Mouse (Mus musculus) layer of hippocampus, adult 11-12 months (tissue): ENCODE results near the gene Tnfrsf12a.

ENCODE experiments used
- DNase-seq: peaks from one replicate; pipeline ENCODE4 v3.0.0; 2022; ENCODE audit warnings: low spot score

Gene Tnfrsf12a

DNA sequence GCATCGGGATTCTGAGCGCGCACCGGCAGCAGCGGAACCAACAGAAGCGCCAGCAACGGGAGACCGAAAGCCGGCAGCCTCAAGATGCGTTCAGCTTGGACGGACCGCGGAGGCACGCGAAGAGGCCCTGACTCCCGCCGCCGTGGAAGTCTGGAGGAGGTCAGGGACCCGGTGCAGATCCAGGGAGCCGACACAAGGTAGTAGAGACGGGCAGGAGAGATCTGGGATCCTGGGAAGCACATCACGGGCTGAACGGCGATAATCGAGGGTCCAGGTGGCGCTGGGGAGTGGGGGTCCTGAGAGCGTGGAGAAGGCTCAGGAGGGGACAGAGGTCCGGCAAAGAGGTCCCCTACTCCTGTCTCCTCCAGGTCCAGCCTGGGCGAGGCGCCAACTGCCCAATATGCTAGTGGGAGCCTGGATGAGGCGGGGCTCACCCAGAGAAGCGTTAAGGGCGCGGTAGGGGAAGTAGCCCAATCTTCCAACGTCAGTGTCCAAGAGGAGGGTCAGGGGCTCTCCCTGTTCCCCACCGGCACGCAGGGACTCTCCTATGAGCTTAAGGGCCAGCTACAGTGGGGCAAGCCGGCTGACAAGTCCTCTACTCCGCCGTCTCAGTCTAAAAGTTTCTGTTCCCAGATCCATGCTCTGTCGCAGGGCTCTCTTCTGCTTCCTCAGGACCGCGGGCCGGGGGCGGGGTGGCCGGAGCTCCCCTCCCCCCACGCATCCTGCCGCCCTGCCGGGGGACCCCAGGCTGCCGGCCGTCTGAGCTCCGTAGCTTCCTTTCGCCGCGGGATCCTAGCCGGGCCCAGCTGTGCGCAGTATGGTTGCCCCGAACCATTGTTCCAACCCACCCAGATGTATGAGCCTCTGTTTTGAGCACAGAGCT is 32.4 kb downstream of the Tnfrsf12a start, which contains the start of gene Mmp25:
Gene Mmp25 (minus strand): TSS at position 665 of the 883 bp plus-strand sequence.
- DNase-seq: no peak

DNA sequence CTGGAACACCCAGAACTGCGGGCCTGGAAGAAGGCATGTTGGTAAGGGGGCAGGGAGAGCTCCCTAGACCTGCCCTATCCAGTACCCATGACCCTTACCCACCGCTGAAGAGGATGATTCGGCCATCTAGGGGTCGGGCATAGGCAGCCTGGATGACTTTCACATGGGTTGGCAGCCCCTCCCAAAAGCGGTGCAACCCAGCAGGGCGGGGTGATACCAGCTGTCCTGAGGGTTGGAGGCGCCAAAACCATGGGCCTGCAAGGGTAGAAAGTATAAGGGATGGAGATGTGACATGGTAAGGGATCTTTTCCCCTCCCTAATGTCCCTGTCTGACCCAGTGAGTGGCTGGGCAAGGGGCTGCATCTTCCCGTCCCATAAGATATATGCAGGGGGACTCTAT is 46.0 kb downstream of the Tnfrsf12a start:
- DNase-seq: no peak

DNA sequence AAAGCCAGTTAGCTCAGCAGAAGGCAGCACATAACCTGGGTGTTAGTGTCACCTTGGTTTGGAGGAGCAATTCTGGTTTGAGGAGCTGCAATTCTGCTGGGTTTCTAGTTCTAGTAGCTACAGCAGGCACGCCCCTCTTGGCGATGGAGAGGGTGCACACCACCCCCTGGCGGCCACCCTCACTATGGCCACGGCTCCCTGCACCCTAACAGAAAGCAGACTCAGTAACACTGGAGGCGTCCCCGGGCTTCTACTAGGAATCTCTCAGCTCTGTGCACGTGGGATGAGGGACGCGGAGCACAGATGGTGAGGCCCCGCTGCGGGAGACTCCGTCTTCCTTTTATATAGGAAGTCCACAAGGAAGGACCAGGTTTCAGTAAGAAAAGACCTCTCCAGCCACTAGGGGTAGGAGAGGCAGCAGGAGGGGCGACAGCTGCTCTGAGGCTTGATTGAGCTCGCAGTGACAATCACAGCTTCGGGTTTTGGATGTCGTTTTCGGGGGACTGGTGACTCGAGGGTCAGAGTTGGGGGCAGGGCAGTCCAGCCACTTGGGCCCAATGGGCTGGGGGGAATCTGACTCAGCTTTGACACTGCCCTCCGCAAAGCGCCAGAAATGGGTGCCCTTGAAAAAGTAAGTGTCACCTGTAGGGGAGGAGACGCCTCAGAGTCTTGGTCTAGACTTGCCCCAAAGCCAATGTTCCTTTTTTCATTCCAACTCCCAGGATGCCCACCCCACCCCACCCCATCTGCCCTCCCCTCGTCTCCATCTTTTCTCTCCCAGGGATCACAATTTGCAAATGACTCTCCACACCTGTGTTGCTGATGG is 46.9 kb downstream of the Tnfrsf12a start:
- peak; percentile 87 for DNase-seq

DNA sequence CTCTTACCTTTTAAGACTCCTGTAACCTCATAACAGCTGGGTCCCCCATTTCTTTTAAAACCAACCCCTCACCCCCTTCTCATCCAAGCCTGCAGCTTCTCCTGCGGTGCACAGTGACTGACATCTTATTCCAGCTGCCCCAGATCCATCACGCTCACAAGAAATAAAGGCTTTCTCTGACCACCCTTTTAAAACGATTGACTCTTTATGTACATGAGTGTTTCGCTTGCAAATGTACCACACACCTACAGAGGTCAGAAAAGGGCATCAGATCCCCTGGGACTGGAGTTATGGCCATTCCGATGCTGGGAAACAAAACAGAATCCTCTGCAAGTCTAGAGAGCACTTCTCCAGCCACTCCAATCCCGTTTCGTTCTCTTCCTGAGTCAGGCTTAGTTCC is 49.5 kb downstream of the Tnfrsf12a start:
- no peak for DNase-seq
